Mouse (Mus musculus): ENCODE data around the gene Galm.
A peak's percentile ranks its signal among the peaks of the same experiment; 100 is the strongest.

The Galm gene

DNA sequence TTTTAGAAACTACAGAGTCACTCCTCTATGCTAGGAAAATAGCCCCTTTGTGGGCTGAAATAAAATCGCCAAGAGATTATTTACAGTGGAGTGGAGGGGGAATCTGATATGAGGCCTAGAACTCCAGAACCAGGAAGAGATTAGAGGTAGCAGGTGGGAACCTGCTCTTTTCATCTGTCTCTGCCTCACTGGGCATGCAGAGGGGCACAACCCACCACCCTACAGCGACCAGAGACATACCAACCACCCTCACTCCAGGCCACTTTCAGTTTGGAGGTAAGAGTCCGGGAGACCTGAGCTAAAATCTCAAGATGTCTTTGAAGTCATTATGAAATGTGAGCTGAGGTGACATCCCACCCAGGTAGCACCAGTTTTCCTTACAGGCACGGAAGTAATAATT is 2.1 kb downstream of the Galm start:
- DNase-seq, result peak; percentile 81

DNA sequence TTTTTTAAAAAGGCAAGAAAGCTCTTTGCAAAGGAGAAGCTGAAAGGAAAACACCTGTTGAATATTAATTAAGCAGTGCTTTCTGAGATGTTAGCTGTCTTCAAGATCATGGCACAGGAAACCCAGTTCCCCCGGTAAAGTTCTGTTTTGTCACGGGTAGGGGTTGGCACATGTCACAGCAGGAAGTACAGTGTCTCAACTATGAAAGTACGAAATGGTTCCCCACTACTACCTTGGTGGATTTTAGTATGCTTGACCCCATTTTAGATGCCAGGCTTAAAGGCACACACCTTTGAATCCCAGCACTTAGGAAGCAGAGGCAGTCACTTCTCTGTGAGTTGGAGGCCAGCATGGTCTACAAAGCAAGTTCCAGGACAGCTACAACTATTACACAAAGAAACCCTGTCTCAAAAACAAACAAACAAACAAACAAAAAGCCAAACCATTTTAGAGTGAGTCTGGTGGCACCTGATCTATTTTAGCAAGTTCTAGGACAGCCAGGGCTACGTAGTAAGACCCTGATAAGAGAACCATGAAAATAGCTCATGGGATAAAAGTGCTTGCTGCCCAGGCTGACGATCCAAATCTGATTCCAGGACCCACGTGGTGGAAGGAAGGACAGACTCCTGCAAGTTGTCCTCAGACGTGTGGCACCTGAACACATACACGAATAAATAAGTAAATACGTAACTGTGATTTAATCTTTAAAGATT is 3.6 kb downstream of the Galm start:
- peak; percentile 88 for DNase-seq

DNA sequence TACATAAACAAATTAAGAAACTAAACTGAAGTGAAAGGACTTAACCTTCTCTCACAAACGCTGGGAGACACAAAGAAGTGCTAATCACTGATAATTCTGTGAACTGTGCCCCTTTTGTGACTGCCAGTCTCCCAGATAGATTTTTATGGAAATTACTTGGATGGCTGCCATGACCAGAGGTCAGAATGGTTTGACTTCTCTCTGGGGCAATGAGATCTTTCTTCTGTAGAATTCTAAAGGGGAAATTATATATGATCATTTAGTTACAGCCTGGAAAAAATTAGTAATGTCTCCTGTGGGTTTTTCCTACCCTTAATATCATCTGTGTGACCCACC is 4.1 kb downstream of the Galm start:
- DNase-seq, result no peak

DNA sequence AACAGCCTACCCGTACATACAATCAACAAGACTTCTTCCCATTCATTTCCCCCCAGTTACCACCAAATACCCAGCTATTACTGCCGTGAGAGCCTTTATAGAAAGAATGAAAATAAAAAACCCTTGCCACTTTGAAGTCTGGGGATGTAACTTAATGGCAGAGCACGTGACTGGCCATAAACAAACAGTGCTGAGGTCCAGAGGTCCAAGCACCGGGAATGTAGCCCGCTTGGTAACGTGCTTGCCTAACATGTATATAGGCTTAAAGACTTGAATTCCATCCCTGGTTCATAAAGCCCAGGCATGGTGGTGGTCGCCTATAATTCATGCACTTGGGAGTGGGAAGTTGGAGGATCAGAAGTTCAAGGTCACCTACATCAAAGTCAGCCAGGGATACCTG is 4.6 kb downstream of the Galm start:
- DNase-seq, result no peak

DNA sequence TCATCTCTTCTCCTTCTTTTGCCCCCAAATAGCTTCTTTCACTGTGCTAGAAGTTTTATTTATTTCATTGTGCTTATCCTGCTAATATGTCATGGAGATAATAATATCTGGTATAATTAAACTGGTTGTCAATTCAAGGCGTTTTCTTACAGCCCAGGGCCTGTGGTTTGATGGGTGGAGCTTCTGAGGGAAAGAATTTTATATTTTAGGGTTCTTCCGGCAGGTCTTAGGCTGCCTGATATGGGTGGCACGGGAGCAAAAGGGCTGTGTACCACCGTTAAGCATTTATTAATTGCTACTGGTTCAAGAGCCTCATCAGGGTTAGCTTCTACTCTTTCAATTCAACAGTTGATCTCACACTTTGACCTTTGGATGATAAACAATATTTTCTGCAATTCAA is 5.2 kb downstream of the Galm start:
- no peak for DNase-seq

DNA sequence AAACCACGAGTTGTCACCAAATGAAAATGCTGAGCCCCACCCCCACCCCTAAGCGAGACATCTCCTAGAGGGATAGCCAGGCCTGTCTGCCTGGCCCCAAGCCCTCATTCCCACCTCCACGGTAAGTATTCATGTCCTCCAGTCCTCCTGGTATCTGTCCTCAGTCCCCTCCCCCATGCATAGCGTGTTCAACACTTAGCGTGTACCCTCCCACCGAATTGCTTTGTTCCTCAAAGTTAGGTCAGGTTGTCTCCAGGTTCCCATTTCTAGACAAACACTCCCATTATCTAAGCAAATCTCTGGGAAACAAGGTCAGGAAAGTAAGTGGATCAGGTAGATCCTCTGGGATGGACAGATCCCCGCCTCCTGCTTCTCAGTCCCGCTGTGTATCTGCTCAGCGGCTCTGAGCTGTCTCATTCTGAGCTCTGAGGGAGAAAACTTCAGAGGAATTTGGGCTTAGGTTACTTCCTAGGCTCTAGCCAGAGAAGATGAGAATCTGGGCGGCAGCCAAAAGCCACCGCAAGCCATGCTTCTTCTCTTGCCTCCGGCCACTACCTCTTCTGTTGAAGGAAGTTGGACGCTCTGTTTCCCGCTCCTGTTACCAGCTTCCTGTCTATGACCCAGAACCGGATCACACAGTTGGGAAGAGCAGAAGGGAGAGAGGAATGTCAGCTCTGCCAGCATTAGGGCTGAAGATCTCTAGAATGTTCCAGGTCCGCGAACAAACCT is 11.3 kb downstream of the Galm start:
- DNase-seq, result peak; percentile 95

DNA sequence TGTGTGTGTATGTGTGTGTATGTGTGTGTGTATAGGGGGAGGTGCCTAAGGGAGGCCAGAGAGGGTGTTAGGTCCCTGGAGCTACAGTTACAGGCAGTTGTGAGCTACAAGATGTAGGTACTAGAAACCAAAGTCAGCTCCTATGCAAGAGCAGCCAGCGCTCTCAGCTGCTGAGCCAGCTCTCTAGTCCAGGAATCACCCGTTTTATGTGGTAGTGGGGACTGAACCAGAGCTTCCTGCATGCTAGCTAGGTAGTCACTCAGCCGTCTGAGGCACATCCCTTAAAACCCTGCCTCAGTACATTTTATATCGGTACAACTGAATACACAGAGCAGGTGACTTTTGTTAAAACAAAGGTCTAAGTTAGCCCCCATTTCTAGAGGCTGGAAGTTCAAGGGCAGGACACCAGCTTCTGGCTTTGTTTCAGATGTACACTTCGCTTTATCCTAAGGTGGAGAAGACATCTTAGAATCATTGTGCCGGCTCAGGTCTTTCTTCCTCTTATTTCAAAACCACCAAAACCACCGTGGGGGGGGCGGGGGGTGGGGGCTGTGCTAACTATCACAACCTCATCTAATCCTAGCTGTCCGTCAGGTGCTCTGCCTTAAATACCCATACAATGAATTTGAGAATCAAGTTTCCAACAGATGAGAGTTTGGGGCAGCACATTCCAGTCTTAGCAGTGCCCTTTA is 12.6 kb downstream of the Galm start:
- DNase-seq, result peak; percentile 58

DNA sequence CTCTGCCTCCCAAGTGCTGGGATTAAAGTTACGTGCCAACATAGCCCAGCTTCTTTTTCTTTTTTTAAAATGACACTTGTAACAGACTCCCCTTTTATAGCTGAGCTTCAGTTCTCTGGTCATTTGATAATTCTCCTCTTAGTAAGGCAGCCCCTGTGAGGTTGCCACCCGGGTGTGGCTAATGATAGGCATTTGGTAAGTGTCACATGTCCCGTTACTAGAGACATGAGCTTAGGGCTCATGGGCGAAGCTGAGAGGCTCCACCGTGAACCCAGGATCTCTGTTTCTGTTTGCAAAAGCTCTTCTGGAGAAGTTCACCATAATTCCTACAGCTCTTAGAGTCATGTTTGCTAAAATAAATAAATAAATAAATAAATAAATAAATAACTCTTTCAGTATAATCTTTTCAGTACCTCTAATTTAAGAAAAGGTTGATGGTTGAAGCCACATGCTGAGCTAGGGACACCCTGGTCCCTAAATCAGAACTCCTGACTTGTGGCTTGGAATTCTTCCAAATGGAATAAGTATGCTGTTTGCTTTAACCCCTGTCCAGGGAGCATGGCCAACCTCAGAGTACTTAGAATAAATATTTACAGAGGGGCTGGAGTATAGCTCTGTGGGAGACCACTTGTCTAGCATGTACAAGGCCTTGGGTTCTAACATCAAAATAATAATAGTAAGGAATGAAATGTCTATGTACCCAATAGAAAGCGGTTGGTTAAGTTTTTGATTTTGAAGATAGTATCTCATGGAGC is 16.4 kb downstream of the Galm start:
- no peak for DNase-seq

DNA sequence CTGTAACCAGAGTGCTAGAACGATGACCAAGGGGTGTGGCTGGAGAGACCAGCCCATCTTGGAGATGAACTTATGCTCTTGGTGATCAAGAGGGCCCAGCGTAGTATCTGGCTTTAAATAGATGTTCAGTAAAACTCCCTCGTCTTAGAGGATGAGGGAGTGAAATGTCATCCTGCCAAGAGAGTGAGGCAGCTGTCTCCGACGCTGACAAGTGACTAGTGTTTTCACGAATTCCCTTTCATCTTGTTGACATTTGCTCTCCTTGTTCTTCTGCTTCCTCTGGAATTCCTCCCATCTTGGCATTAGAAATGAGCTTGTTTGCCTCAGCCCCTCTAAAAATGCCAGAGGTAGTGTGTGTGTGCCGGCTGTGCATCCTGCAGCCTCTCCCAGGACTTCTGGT is 17.9 kb downstream of the Galm start:
- no peak for DNase-seq

DNA sequence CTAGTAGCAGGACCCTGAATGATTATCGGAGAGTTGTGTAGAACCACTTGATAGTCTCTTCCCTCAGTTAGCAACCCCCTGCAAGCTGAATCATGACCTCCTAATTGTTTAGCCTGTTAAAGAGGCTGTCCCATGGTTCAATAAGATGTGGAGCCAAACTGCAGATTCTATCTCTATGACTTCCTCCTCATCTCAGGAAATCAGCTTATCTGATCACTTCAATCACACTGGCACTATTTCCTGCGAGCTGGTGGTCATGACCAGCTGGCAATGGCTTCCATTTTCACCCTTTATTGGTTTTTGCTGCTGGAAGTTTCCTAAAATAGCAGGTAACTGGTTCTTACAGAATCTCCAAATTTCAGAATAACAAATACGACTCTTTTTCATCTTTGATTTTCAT is 18.5 kb downstream of the Galm start:
- no peak for DNase-seq

DNA sequence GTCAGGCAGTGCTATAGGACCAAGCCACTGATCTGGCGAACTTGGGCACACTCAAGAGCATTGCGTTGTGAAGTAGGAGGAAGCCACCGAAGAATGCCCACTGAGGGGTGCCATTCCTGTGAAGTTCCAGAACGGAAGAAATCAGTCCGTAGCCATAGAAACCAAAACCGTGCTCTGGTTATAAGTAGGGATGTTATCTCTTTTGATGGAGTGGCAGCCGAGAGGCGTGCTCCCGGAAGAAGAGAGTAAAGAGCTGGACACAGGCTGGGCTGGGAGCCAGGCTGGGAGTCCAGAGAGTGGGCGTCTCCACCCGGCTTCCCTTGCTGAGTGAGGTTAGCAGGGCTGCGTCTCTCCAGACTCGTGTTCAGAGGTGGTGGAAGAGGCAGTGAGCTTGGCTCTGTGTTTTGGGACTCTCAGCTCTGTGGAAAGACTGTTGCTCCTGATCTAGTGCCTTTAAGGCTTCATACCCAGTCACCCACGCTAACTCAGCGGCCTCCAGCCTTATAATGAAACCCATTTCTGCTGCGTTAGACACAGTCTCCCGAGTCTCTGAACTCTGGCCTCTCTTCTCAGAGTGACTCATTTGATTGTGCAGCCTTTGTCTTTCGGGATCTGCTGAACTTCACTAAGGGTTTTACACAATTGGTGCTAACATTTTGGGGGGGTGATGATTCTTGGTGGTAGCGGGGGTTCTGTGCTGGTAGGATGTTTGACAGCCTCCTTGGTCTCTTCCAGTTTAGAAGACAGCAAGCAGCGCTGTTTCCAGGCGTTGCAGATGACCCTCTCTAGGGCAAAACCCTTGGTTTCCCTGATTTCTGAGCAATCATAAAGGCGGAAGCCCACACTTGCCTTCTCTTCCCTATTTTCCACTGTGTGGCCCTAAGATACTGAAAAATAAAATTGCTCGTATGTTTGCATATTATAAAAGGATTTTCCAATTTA is 21.1 kb downstream of the Galm start:
- peak; percentile 98 for DNase-seq

DNA sequence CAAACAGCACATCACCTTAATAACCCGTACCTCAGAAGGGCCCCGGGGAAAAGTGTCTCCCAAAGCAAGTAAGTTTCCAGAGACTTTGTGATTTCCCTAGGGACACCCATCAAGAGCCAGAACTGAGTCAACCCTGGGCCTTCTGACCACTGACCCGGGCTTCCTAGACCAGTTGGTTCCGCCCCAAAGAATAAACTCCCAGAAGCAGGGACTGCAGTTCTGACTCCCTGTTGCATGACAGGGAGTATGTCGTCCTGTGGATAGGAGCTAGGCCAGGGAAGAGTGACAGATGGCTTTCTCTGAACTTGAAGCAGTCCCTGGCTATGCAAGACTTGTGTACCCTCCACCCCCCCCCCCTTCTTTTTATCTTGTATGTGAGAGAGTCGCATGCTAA is 21.7 kb downstream of the Galm start:
- DNase-seq, result peak; percentile 89

DNA sequence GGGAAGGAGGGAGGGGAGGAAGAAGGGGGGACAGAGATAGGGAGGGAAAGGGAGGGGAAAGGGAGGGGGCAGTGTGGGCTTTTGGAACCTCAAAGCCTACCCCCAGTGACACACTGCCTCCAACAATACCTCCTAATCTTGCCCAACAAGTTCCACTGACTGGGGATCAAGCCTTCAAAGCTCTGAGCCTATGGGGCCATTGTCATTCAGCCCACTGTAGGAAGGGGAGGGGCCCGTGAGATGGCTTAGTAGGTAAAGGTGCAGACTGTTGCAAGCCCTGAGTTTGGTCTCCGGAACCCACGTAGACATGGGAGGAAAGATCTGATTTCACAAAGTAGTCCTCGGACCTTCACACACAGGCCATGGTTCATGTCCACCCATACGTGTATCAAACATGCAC is 24.1 kb downstream of the Galm start:
- no peak for DNase-seq

DNA sequence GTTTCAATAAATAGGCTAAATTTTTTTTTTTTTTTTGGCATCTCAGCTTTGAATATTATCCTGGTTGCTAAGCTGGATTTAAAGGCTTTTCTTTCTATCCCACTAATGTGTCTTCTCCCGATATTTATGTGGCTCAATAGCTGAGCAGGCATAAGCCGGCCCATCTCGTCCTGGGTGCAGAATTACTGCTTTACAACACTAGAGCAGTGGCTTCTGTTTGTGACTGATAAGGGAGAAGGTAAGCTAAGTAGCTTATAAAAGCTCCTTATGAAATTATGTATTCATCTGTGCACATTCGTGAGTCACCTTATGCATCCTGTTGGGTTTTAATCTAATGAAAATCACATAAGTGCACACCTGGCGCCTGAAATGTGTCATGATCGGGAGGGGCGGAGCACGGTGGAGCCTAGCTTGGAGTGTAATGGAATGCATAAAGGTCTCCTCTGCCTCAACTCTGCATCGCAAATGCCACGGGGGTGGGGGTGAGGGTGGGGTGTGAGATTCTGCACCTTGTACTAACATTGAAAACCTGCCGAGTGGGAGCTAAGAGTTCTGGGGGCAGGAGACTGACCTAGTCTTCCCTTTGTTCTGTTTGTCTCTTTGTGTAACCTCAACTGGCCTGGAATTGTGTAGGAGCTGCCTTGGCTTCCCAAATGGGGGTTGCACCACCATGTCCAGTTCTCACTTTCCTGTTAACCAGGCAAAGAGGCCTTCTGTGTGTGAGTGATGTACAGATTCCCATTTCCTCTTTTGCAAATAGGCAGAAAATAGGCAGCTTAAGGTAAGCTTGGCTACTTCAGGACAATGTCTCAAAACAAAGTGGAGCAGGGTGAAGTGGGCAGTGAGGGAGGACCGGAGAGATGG is 25.7 kb downstream of the Galm start:
- no peak for DNase-seq

DNA sequence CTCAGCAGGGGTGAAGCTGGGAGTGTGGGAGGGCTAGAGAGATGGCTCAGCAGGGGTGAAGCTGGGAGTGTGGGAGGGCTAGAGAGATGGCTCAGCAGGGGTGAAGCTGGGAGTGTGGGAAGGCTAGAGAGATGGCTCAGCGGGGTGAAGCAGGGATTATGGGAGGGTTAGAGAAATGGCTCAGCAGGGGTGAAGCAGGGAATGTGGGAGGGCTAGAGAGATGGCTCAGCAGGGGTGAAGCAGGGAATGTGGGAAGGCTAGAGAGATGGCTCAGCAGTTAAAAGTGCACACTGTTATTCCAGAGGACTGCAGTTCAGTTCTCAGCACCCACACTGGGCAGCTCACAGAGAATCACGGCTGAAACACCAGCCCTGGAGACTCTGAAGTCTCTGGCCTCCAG is 26.4 kb downstream of the Galm start:
- no peak for DNase-seq

DNA sequence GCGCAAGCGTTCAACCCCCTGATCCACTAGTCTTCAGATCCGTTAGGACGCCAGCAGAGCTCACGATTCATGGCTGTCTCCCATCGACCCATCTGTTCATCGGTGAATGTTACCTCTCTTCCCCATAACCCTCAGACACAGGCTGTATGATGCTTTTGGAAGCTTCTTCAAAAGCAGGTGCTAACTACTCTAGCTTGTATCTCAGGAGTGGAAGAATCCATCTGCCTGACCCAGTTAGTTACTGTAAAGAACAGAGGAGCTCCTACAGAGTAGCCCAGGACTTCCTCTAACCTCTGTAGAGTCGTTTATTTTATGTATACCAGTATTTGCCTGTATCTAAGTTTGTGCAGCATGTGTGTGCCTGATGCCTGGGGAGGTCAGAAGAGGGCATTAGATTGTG is 29.6 kb downstream of the Galm start:
- no peak for DNase-seq

DNA sequence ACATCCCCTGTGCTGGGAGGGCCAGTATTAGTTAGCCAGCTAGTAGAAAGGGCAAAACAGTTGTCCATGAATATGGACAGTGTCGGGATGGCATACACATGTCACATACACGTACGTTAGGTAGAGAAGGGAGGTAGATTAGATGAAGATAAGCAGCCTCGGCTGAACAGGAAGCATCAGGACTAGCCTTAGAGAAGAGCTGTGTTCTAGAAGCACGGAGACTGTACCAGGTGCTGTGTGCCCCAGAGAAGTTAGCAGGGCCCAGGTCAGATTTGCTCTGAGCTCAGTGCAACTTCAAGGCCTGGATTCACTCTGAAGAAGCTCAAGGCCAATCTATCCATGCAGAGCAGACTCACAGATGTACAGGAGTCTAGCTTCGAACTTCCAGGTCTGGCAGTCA is 30.2 kb downstream of the Galm start:
- DNase-seq, result no peak

DNA sequence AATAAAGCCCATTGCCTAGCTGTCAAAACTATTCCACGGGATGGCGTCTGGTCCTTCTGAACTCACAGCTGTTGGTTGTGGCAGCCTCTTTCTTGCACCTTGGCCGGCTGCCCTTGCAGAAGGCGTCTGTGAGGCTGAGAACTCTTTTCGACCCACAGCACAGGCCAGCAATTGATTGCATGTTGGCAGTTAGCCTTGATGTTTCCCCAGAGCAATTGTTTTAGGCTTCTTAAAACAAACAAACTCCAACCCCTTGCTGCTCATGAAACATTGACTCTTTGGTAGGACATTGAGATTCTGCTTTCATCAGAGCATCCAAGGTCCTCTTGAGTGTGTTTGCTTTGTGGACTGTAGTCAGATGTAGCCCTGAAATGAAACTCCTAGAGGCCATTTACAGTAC is 33.2 kb downstream of the Galm start:
- DNase-seq, result peak; percentile 99

DNA sequence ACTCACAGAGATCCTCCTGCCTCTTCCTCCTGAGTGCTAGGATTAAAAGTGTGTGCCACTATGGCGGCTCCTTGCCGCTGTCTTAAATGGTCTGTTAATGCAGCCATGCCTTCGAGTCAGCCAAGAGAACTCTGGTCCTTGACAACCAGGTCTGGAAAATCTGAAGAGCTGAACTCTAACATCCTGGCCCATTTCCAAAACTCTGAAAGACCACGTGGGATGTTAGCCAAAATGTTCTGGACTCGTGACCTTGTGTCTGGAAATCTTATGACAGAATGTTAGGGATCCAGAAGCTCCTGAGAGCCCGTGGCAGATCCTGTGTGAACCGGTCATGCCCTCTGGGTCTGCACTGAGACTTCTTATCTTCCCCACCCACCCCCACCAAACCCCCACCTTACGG is 36.7 kb downstream of the Galm start:
- DNase-seq, result no peak

DNA sequence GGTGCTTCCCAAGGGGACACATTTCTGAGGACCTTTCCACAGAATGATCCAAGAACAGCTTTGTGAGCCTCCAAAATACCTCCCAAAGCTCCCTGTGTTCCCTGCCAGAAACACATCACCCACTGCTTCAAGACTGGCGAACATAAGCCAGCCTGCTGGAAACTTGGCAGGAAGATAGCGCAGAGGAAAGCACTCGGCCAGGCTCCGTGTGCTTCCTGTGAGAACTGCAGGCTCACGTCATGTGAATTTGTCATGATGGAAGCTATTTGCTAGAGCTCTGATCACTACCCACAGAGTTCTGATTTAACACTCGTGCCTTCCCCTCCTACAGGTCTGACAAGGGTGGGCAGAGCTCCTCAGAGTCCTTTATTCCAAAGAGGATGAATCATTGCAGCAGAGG is 38.5 kb downstream of the Galm start:
- DNase-seq, result peak; percentile 98

DNA sequence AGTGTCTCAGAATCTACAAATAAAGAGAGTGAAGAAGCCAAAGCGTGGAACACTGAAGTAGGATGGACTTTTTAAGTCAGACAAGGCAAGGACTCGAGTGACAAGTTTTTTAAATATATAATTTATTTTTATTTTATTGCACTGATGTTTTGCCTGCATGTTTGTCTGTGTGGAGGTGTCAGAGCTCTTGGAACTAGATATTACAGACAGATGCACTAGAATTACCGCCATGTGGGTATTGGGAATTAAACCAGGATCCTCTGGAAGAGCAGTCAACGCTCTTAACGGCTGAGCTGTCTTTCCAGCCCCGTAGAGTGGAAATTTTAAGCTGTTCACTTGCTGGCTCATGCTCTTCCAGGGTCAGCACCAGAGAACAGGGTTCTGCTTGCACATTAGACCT is 39.1 kb downstream of the Galm start:
- no peak for DNase-seq
